Mouse (Mus musculus): ENCODE results near the gene Gpr45. TPM values are rescaled to one million over a fixed set of nuclear protein-coding genes. Genes with fewer than 3 reads are reported as not detected.
A peak's percentile ranks its signal among the peaks of the same experiment; 100 is the strongest.
"Not testable (repeated sequence)": the region's sequence is repeated elsewhere in the genome, so short reads cannot be mapped to it uniquely, and the experiment has no call there.

Gene Gpr45
- total and polyA plus RNA-seq, 2 experiments from 2014 or later, result 8.4 to 19.9 TPM

DNA sequence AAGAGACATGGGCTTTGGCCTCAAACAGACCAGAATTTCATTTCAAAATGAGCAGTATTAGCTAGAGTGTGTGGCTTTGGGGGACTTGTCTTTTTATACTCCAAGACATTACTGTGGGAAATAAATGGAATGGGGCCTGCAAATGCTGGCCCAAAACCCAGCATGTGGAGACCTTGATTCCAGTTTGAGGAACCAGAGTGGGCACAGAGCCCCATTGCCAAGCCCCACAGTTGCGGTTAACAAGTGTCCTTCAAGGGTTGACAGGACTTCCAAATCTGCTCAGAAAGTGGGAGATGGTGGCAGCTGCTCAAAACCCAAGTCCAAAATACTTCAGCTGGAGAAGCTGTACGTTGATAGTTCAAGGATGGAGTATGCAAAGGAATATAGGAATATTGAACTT, 36.3 kb downstream of the Gpr45 start:
- 87% methylated on average over 2 of the region's 2 CpGs for WGBS
- no peak for DNase-seq (ENCODE audit: low spot score)
- Histone ChIP-seq H3K27ac (no peak overlapping the region), H3K4me1 (ENCODE audit: insufficient read depth, low read length) (no peaks in the 10 kb centered on the region), H3K27me3 (ENCODE audit: insufficient read depth, low read length) (no peaks in the 10 kb centered on the region), H3K4me3 (ENCODE audit: low read length) (no peak overlapping the region), H3K36me3 (ENCODE audit: insufficient read depth, low read length) (no peaks in the 10 kb centered on the region), H3K4me2 (ENCODE audit: low read depth, low read length) (no peak overlapping the region), H3K9me3 (ENCODE audit: low read length) (no peaks in the 10 kb centered on the region), H3K9ac (replicated peaks; ENCODE audit: low read length) (no peak overlapping the region)
- no peak for TF ChIP-seq CTCF (IDR thresholded peaks at IDR 0.05; ENCODE audit: low read depth)
- ATAC-seq, result no peak

DNA sequence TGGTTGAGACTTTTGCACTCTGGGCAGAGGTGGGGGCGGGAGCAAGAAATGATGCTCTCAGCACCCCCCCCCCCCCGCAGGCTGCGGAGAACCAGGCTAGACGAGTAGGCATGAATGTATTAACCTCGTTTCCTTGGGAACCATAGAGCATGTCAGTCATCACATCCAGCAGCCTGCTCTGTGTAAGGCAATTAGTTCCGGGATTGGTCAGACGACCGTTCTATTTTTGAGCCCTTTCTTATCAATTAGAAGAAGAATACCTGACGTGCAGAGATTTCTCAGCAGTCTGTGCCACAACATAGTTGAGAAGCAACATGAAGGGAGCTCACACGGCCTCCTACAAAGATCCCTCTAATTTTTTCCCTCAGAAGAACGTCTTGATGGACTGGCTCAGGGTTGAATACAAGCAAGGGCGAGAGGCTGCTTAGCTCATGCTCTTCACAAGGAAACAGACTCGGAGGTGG, 53.4 kb downstream of the Gpr45 start:
- no peaks in the 10 kb centered on the region for H3K9me3 ChIP-seq (ENCODE audit: low read length)
- DNase-seq (ENCODE audit: low spot score) (peak; percentile 63), ATAC-seq (peak; percentile 95)
- 7% methylated on average over 13 of the region's 13 CpGs for WGBS
- no peaks in the 10 kb centered on the region; the same call in 1 of the 2 replicates for H3K4me1 ChIP-seq (ENCODE audit: insufficient read depth, low read length)
- no peaks in the 10 kb centered on the region for H3K36me3 ChIP-seq (ENCODE audit: insufficient read depth, low read length)
- no peak overlapping the region; the same call in 1 of the 2 replicates for H3K9ac ChIP-seq (replicated peaks; ENCODE audit: low read length)
- H3K27me3 ChIP-seq (ENCODE audit: insufficient read depth, low read length), result no peaks in the 10 kb centered on the region
- peak overlapping the region; percentile 53 for H3K4me2 ChIP-seq (ENCODE audit: low read depth, low read length)
- peak overlapping the region; percentile 13 for H3K4me3 ChIP-seq (ENCODE audit: low read length)
- peak overlapping the region; percentile 58; the same call in 1 of the 2 replicates for H3K27ac ChIP-seq
- no peak for TF ChIP-seq CTCF (IDR thresholded peaks at IDR 0.05; ENCODE audit: low read depth)

DNA sequence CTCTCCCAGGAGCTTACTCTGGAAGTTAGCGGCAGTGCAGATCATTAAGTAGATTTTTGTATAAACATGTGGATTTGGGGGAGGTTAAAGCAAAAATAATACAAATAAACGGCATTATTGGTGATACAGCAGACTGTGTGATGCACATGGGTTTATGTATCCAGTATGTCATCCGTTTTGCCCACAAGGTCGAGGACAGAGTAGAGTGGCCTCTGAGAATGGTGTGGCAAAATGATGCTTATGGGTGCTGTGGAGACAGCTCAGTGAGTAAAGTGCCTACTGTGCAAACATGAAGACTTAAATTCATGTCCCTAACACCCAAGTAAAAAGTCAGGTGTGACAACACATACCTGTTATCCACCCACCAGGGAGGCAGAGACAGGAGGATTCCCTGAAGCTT, 53.9 kb downstream of the Gpr45 start:
- DNase-seq (ENCODE audit: low spot score), result no peak
- Histone ChIP-seq H3K36me3 (ENCODE audit: insufficient read depth, low read length) (no peaks in the 10 kb centered on the region), H3K27me3 (ENCODE audit: insufficient read depth, low read length) (no peaks in the 10 kb centered on the region), H3K9me3 (ENCODE audit: low read length) (no peaks in the 10 kb centered on the region), H3K4me3 (ENCODE audit: low read length) (peak overlapping the region; percentile 13; the same call in 1 of the 2 replicates), H3K4me2 (ENCODE audit: low read depth, low read length) (peak overlapping the region; percentile 53), H3K4me1 (ENCODE audit: insufficient read depth, low read length) (no peaks in the 10 kb centered on the region; the same call in 1 of the 2 replicates), H3K27ac (peak overlapping the region; percentile 58; the same call in 1 of the 2 replicates), H3K9ac (replicated peaks; ENCODE audit: low read length) (no peak overlapping the region)
- 57% methylated on average over 4 of the region's 4 CpGs for WGBS
- no peak for TF ChIP-seq CTCF (IDR thresholded peaks at IDR 0.05; ENCODE audit: low read depth)
- ATAC-seq, result peak; percentile 48; the same call in 1 of the 2 replicates

DNA sequence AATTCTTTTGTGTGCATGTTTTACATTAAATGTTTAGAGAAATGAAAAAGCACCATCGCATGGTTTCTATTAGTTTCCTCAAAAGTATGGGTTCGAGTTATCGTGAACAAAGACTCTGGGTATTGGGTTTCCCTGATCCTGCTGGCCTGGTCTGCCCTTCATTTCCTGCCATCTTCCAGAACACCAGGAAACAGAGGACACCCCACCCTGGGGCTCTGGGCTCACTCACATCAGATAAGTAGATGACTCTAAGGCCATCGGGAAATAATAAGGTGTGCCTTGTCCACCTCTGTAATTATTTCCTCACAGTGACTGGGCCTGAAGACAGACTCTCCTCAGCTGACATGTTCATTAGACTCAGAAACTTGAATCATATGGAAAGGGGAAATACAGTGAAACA, 57.8 kb downstream of the Gpr45 start:
- Histone ChIP-seq H3K27ac (no peak overlapping the region), H3K4me2 (ENCODE audit: low read depth, low read length) (no peak overlapping the region), H3K4me3 (ENCODE audit: low read length) (no peak overlapping the region), H3K27me3 (ENCODE audit: insufficient read depth, low read length) (no peaks in the 10 kb centered on the region), H3K9ac (replicated peaks; ENCODE audit: low read length) (no peak overlapping the region), H3K36me3 (ENCODE audit: insufficient read depth, low read length) (no peaks in the 10 kb centered on the region), H3K9me3 (ENCODE audit: low read length) (no peaks in the 10 kb centered on the region), H3K4me1 (ENCODE audit: insufficient read depth, low read length) (no peaks in the 10 kb centered on the region; the same call in 1 of the 2 replicates)
- DNase-seq (ENCODE audit: low spot score) (no peak), ATAC-seq (no peak)
- 90% methylated on average over 4 of the region's 4 CpGs for WGBS
- no peak for TF ChIP-seq CTCF (IDR thresholded peaks at IDR 0.05; ENCODE audit: low read depth)

DNA sequence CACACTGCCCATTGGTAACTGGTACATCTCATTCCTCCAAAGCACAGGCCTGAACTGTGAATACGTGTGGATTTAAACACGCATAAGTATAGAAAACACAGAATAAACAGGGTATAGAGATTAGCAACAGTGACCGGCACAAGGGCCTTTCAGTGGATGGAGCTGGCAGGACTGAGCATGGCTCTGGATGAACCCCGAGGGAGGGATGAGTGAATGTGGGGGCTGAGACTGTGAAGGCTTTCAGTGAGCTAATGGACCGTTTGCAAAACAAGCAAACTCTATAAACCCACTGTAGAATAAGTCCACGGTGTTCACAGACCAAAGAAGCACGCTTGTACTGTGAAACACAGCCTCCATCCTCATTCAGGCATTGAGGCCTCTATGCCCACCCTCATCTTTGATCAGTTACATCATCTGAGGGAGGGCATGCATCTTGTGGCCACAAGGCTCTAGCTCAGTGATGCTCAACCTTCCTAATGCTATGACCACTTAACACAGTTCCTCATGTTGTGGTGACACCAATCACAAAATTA, 62.5 kb downstream of the Gpr45 start:
- H3K27me3 ChIP-seq (ENCODE audit: insufficient read depth, low read length); H3K4me2 ChIP-seq (ENCODE audit: low read depth, low read length); H3K4me1 ChIP-seq (ENCODE audit: insufficient read depth, low read length); ATAC-seq; H3K27ac ChIP-seq; H3K4me3 ChIP-seq (ENCODE audit: low read length); H3K36me3 ChIP-seq (ENCODE audit: insufficient read depth, low read length); H3K9me3 ChIP-seq (ENCODE audit: low read length); DNase-seq (ENCODE audit: low spot score); H3K9ac ChIP-seq (replicated peaks; ENCODE audit: low read length): not testable (repeated sequence)
- 90% methylated on average over 7 of the region's 7 CpGs for WGBS

DNA sequence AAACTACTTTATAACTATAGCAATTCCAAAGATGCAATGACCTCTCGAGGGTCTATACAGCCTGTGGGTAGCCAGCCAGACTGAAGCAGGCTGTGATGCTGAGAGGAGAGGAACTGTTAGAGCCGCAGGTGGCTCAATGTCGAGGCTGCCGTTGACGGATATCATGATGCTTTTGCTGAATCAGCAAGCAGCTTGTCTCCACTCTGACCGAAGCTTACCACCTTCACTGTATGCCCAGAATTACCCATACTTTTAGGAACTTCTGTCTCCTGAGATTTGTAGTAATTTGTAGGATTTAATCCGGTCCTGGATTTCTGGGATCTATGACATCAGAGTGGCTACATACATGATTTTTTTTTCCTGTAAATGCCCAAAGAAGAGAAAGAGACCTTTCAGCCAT, 83.3 kb downstream of the Gpr45 start:
- ATAC-seq, result no peak
- Histone ChIP-seq H3K9ac (replicated peaks; ENCODE audit: low read length) (no peak overlapping the region), H3K27ac (no peak overlapping the region), H3K36me3 (ENCODE audit: insufficient read depth, low read length) (no peaks in the 10 kb centered on the region; the same call in 1 of the 2 replicates), H3K4me3 (ENCODE audit: low read length) (no peak overlapping the region), H3K4me1 (ENCODE audit: insufficient read depth, low read length) (no peaks in the 10 kb centered on the region), H3K27me3 (ENCODE audit: insufficient read depth, low read length) (no peaks in the 10 kb centered on the region), H3K4me2 (ENCODE audit: low read depth, low read length) (no peak overlapping the region), H3K9me3 (ENCODE audit: low read length) (no peaks in the 10 kb centered on the region)
- no peak for DNase-seq (ENCODE audit: low spot score)
- TF ChIP-seq CTCF (IDR thresholded peaks at IDR 0.05; ENCODE audit: low read depth), result no peak
- WGBS, result 84% methylated on average over 7 of the region's 7 CpGs

DNA sequence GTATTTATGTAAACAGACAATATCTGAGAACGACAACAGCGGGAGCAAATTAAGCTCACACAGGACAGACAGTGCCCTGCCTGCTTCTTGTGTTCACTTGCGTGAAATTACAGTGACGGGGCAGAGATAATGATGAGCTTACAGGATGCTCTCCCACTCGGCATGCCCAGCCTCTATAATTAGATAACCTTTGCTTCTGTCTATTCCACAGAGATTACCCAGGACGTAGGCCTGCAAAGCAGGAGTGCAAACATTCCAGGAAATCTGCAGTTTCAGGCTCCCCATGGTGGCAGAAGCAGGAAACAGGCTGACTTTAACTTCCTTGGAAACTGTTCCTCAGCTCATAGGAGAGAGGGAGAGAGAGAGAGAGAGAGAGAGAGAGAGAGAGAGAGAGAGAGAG, 89.6 kb downstream of the Gpr45 start:
- no peaks in the 10 kb centered on the region for H3K36me3 ChIP-seq (ENCODE audit: insufficient read depth, low read length)
- TF ChIP-seq CTCF (IDR thresholded peaks at IDR 0.05; ENCODE audit: low read depth), result peak; percentile 52
- no peak overlapping the region for H3K4me2 ChIP-seq (ENCODE audit: low read depth, low read length)
- H3K27ac ChIP-seq, result no peak overlapping the region
- H3K4me3 ChIP-seq (ENCODE audit: low read length), result no peak overlapping the region
- H3K9me3 ChIP-seq (ENCODE audit: low read length), result no peaks in the 10 kb centered on the region
- DNase-seq (ENCODE audit: low spot score), result peak; percentile 66
- H3K9ac ChIP-seq (replicated peaks; ENCODE audit: low read length), result no peak overlapping the region
- H3K27me3 ChIP-seq (ENCODE audit: insufficient read depth, low read length), result no peaks in the 10 kb centered on the region
- whole genome bisulfite sequencing, result 48% methylated on average over 6 of the region's 6 CpGs
- peak; percentile 43 for ATAC-seq
- no peaks in the 10 kb centered on the region for H3K4me1 ChIP-seq (ENCODE audit: insufficient read depth, low read length)

Measured in hindbrain, postnatal 0 days (tissue).